Mouse (Mus musculus) kidney, embryonic 14.5 days (tissue): Measurements from ENCODE around the gene Lsg1. TPM values are rescaled to one million over a fixed set of nuclear protein-coding genes. Genes with fewer than 3 reads are reported as not detected.
A peak's percentile ranks its signal among the peaks of the same experiment; 100 is the strongest.

Source experiments
- ATAC-seq: fragments of 200-750 bp; cut with Nextera tagmentation; 2 replicates; pipeline ENCODE4 v1.8.0; 2017; ENCODE audit warnings: moderate number of reproducible peaks, mild to moderate bottlenecking, moderate TSS enrichment, moderate library complexity; ENCODE audit not compliant: low FRiP score, low TSS enrichment
- H3K27ac ChIP-seq: fragments of 300-500 bp; sonication (generic); 2 replicates; pipeline ENCODE4 v1.5.1; 2014; ENCODE audit warnings: low read depth, mild to moderate bottlenecking, low read length, moderate library complexity, mixed read lengths
- H3K27me3 ChIP-seq: fragments of 300-500 bp; sonication (generic); 2 replicates; pipeline ENCODE4 v1.6.1; 2014; ENCODE audit warnings: mild to moderate bottlenecking, low read length; ENCODE audit not compliant: control insufficient read depth, insufficient read depth
- H3K36me3 ChIP-seq: fragments of 300-500 bp; sonication (generic); 2 replicates; pipeline ENCODE4 v1.6.1; 2014; ENCODE audit warnings: low read length, mixed read lengths; ENCODE audit not compliant: control insufficient read depth, insufficient read depth
- H3K4me1 ChIP-seq: fragments of 300-500 bp; sonication (generic); 2 replicates; pipeline ENCODE4 v1.6.1; 2014; ENCODE audit warnings: low read length, mixed read lengths; ENCODE audit not compliant: control insufficient read depth, insufficient read depth
- H3K4me2 ChIP-seq: fragments of 300-500 bp; sonication (generic); replicated peaks from 2 replicates; pipeline ENCODE4 v1.6.1; 2014; ENCODE audit warnings: low read depth, mild to moderate bottlenecking, low read length
- H3K4me3 ChIP-seq: fragments of 300-500 bp; sonication (generic); 2 replicates; pipeline ENCODE4 v1.5.1; 2014; ENCODE audit warnings: mild to moderate bottlenecking, low read length
- H3K9ac ChIP-seq: fragments of 300-500 bp; sonication (generic); 2 replicates; pipeline ENCODE4 v1.6.1; 2014; ENCODE audit warnings: low read depth, mild to moderate bottlenecking, low read length, moderate library complexity
- H3K9me3 ChIP-seq: fragments of 300-500 bp; sonication (generic); 2 replicates; pipeline ENCODE4 v1.6.1; 2016; ENCODE audit warnings: low read length; ENCODE audit not compliant: control insufficient read depth
- WGBS: fragments of 180-500 bp; shearing (Covaris S2); extraction: QIAGEN DNeasy Blood & Tissue Kit; methylation state at CpG from one replicate; pipeline ENCODE4 v1.1.7; 2014; 5-methylcytosine and 5-hydroxymethylcytosine counted together
- polyA plus RNA-seq: library from polyadenylated mRNA; unstranded; fragments of >200 nt; fragmentation: Nextera tagmentation; extraction: Ambion mirVana; gene quantifications from 2 replicates; pipeline ENCODE4 v1.2.1, GENCODE M21; 2014

Gene Lsg1
- polyA plus RNA-seq, 1 experiment from 2014 or later: 74.8 TPM

GRCm38 (mm10) chr16:30532929-30533328 is 54.5 kb downstream of the Lsg1 start:
- Histone ChIP-seq H3K36me3 (peaks cover under 1% of the 10 kb centered on the region; the same call in 1 of the 2 replicates), H3K4me3 (no peak overlapping the region), H3K4me2 (no peak overlapping the region), H3K27ac (no peak overlapping the region), H3K27me3 (no peaks in the 10 kb centered on the region), H3K9me3 (no peaks in the 10 kb centered on the region), H3K9ac (no peak overlapping the region), H3K4me1 (no peaks in the 10 kb centered on the region)
- no peak for ATAC-seq
- WGBS: 27% methylated on average over 1 of the region's 1 CpGs

GRCm38 (mm10) chr16:30531761-30532406 is 55.5 kb downstream of the Lsg1 start:
- peaks cover 3% of the 10 kb centered on the region; the same call in 1 of the 2 replicates for H3K36me3 ChIP-seq
- H3K27me3 ChIP-seq: no peaks in the 10 kb centered on the region
- H3K4me1 ChIP-seq: no peaks in the 10 kb centered on the region
- 25% methylated on average over 20 of the region's 20 CpGs for WGBS
- H3K9ac ChIP-seq: no peak overlapping the region
- ATAC-seq: peak; percentile 43
- no peaks in the 10 kb centered on the region for H3K9me3 ChIP-seq
- H3K4me2 ChIP-seq: no peak overlapping the region
- no peak overlapping the region for H3K27ac ChIP-seq
- no peak overlapping the region for H3K4me3 ChIP-seq

- no peak overlapping the region for H3K4me3 ChIP-seq
- H3K4me1 ChIP-seq: no peaks in the 10 kb centered on the region
- ATAC-seq: no peak
- H3K36me3 ChIP-seq: peaks cover 3% of the 10 kb centered on the region; the same call in 1 of the 2 replicates
- H3K9me3 ChIP-seq: no peaks in the 10 kb centered on the region
- 50% methylated on average over 4 of the region's 4 CpGs for WGBS
- no peak overlapping the region for H3K27ac ChIP-seq
- H3K4me2 ChIP-seq: no peak overlapping the region
- no peak overlapping the region for H3K9ac ChIP-seq
- H3K27me3 ChIP-seq: no peaks in the 10 kb centered on the region
Measured at GRCm38 (mm10) chr16:30530815-30531214, 56.6 kb downstream of the Lsg1 start.

GRCm38 (mm10) chr16:30528386-30528785 is 59.0 kb downstream of the Lsg1 start:
- ATAC-seq: no peak
- no peak overlapping the region for H3K4me3 ChIP-seq
- H3K9me3 ChIP-seq: no peaks in the 10 kb centered on the region
- 0 out of 2 replicates have a peak, but pooled peaks cover 3% of the 10 kb centered on the region for H3K36me3 ChIP-seq
- 85% methylated on average over 8 of the region's 8 CpGs for WGBS
- no peak overlapping the region for H3K27ac ChIP-seq
- H3K9ac ChIP-seq: no peak overlapping the region
- no peaks in the 10 kb centered on the region for H3K27me3 ChIP-seq
- no peaks in the 10 kb centered on the region for H3K4me1 ChIP-seq
- H3K4me2 ChIP-seq: no peak overlapping the region

- 78% methylated on average over 2 of the region's 2 CpGs for WGBS
Measured at GRCm38 (mm10) chr16:30527889-30528288, 59.5 kb downstream of the Lsg1 start.

GRCm38 (mm10) chr16:30525756-30526155 is 61.6 kb downstream of the Lsg1 start:
- Histone ChIP-seq H3K36me3 (0 out of 2 replicates have a peak, but pooled peaks cover 3% of the 10 kb centered on the region), H3K4me3 (no peak overlapping the region), H3K4me1 (no peaks in the 10 kb centered on the region), H3K27ac (no peak overlapping the region), H3K27me3 (no peaks in the 10 kb centered on the region), H3K9me3 (no peaks in the 10 kb centered on the region), H3K9ac (no peak overlapping the region), H3K4me2 (no peak overlapping the region)
- ATAC-seq: no peak
- WGBS: 74% methylated on average over 14 of the region's 14 CpGs

More at GRCm38 (mm10) chr16:30527889-30528288, 59.5 kb downstream of the Lsg1 start:
- Histone ChIP-seq H3K4me1 (no peaks in the 10 kb centered on the region), H3K27ac (no peak overlapping the region), H3K36me3 (0 out of 2 replicates have a peak, but pooled peaks cover 3% of the 10 kb centered on the region), H3K4me2 (no peak overlapping the region), H3K4me3 (no peak overlapping the region), H3K27me3 (no peaks in the 10 kb centered on the region), H3K9ac (no peak overlapping the region), H3K9me3 (no peaks in the 10 kb centered on the region)
- no peak for ATAC-seq

- no peaks in the 10 kb centered on the region for H3K27me3 ChIP-seq
- no peak overlapping the region for H3K27ac ChIP-seq
- H3K4me3 ChIP-seq: no peak overlapping the region
- H3K4me2 ChIP-seq: no peak overlapping the region
- no peak for ATAC-seq
- no peaks in the 10 kb centered on the region for H3K9me3 ChIP-seq
- 0 out of 2 replicates have a peak, but pooled peaks cover 3% of the 10 kb centered on the region for H3K36me3 ChIP-seq
- 94% methylated on average over 6 of the region's 6 CpGs for WGBS
- no peaks in the 10 kb centered on the region for H3K4me1 ChIP-seq
- H3K9ac ChIP-seq: no peak overlapping the region
Measured at GRCm38 (mm10) chr16:30524481-30524880, 62.9 kb downstream of the Lsg1 start.

- Histone ChIP-seq H3K4me1 (peaks cover 11% of the 10 kb centered on the region; the same call in 1 of the 2 replicates), H3K4me3 (no peak overlapping the region), H3K9ac (no peak overlapping the region), H3K27ac (no peak overlapping the region), H3K4me2 (no peak overlapping the region), H3K27me3 (no peaks in the 10 kb centered on the region), H3K9me3 (no peaks in the 10 kb centered on the region), H3K36me3 (no peaks in the 10 kb centered on the region)
- ATAC-seq: peak; percentile 51; the same call in 1 of the 2 replicates
- 64% methylated on average over 10 of the region's 10 CpGs for WGBS
Measured at GRCm38 (mm10) chr16:30522253-30522940, 65.0 kb downstream of the Lsg1 start.

GRCm38 (mm10) chr16:30521147-30521546 is 66.2 kb downstream of the Lsg1 start:
- H3K36me3 ChIP-seq: no peaks in the 10 kb centered on the region
- H3K4me2 ChIP-seq: no peak overlapping the region
- H3K4me1 ChIP-seq: peaks cover 14% of the 10 kb centered on the region; the same call in 1 of the 2 replicates
- no peaks in the 10 kb centered on the region for H3K27me3 ChIP-seq
- H3K4me3 ChIP-seq: no peak overlapping the region
- no peak overlapping the region for H3K9ac ChIP-seq
- no peak overlapping the region for H3K27ac ChIP-seq
- no peaks in the 10 kb centered on the region for H3K9me3 ChIP-seq
- 61% methylated on average over 3 of the region's 3 CpGs for WGBS
- ATAC-seq: no peak
